8 mouse cellular contexts compared by ENCODE assay signal in genomic region chr3:51357624-51358023, GRCm38 (mm10). TPM values are rescaled to one million over a fixed set of nuclear protein-coding genes. Genes with fewer than 3 reads are reported as not detected.
DNase-seq lines count a peak whose midpoint lies in the region; ATAC-seq lines count a peak whose summit lies in the region.

No protein-coding gene starts in this region.

- 13% methylated on average over 14 of the region's 14 CpGs for WGBS in lung, embryonic 15.5 days
- 5% methylated on average over 14 of the region's 14 CpGs for WGBS in forebrain, embryonic 10.5 days
- 15% methylated on average over 14 of the region's 14 CpGs for WGBS in stomach, embryonic 16.5 days

- intact Hi-C loops in gastrocnemius, postnatal 36 days (cut with DNase I): no loop called here

- H3K9ac ChIP-seq in lung, embryonic 15.5 days: no peak overlapping the region
- peak overlapping the region; percentile 57; the same call in 1 of the 2 replicates for H3K9ac ChIP-seq in stomach, embryonic 16.5 days (ENCODE audit: low read length)

- no peak overlapping the region for H3K27ac ChIP-seq in lung, embryonic 15.5 days
- no peak overlapping the region for H3K27ac ChIP-seq in forebrain, embryonic 10.5 days
- H3K27ac ChIP-seq in stomach, embryonic 16.5 days (ENCODE audit: low read length): no peak overlapping the region

- no peak for DNase-seq in lung, postnatal 36 days
- DNase-seq in forebrain, embryonic 10.5 days (ENCODE audit: extremely low spot score, low spot score): peak; percentile 46
- DNase-seq in liver: peak; percentile 60
- DNase-seq in adrenal gland, postnatal 14 days: no peak
- DNase-seq in gastrocnemius, postnatal 36 days: no peak

- peak overlapping the region; percentile 64 for H3K4me3 ChIP-seq in lung, embryonic 15.5 days
- H3K4me3 ChIP-seq in forebrain, embryonic 10.5 days: peak overlapping the region; percentile 71
- peak overlapping the region; percentile 59 for H3K4me3 ChIP-seq in stomach, embryonic 16.5 days (replicated peaks; ENCODE audit: low read length)

- H3K4me2 ChIP-seq in lung, embryonic 15.5 days: peak overlapping the region; percentile 94
- peak overlapping the region; percentile 60 for H3K4me2 ChIP-seq in stomach, embryonic 16.5 days (ENCODE audit: low read depth, low read length)

- H3K36me3 ChIP-seq in lung, embryonic 15.5 days: no peaks in the 10 kb centered on the region
- no peaks in the 10 kb centered on the region for H3K36me3 ChIP-seq in forebrain, embryonic 10.5 days (replicated peaks)
- no peaks in the 10 kb centered on the region for H3K36me3 ChIP-seq in stomach, embryonic 16.5 days (ENCODE audit: control insufficient read depth, insufficient read depth, low read length)

- H3K4me1 ChIP-seq in lung, embryonic 15.5 days: peaks cover 10% of the 10 kb centered on the region; the same call in 1 of the 2 replicates
- peaks cover 27% of the 10 kb centered on the region for H3K4me1 ChIP-seq in forebrain, embryonic 10.5 days
- peaks cover 9% of the 10 kb centered on the region for H3K4me1 ChIP-seq in stomach, embryonic 16.5 days (ENCODE audit: control insufficient read depth, insufficient read depth, low read length)

- no peak for ATAC-seq in lung, embryonic 15.5 days (ENCODE audit: borderline replicate concordance, extremely low read depth, low FRiP score, low TSS enrichment)
- ATAC-seq in stomach, embryonic 16.5 days (ENCODE audit: insufficient read depth, low FRiP score): no peak
- ATAC-seq in cerebellum, adult (ENCODE audit: insufficient number of reproducible peaks, low FRiP score, low TSS enrichment): no peak

- H3K27me3 ChIP-seq in lung, embryonic 15.5 days: no peaks in the 10 kb centered on the region
- H3K27me3 ChIP-seq in forebrain, embryonic 10.5 days (ENCODE audit: poor library complexity, severe bottlenecking): peaks cover 17% of the 10 kb centered on the region
- no peaks in the 10 kb centered on the region for H3K27me3 ChIP-seq in stomach, embryonic 16.5 days (ENCODE audit: control insufficient read depth, insufficient read depth, low read length)

- no peaks in the 10 kb centered on the region for H3K9me3 ChIP-seq in lung, embryonic 15.5 days
- H3K9me3 ChIP-seq in forebrain, embryonic 10.5 days: no peaks in the 10 kb centered on the region
- H3K9me3 ChIP-seq in stomach, embryonic 16.5 days (replicated peaks; ENCODE audit: control insufficient read depth, low read length): no peaks in the 10 kb centered on the region

RNA-seq across cellular contexts. Expression of gene Elf2, which starts 17.2 kb away (rescaled TPM):
- polyA plus RNA-seq in lung, embryonic 15.5 days (2015; fragmentation: Nextera tagmentation; extraction: Ambion mirVana): 69.9 and 73.4 TPM in 2 replicates
- polyA plus RNA-seq in forebrain, embryonic 10.5 days (2016; fragmentation: Nextera tagmentation; extraction: Ambion mirVana): 41.6 and 44.2 TPM in 2 replicates
- polyA plus RNA-seq in stomach, embryonic 16.5 days (2015; fragmentation: Nextera tagmentation; extraction: Ambion mirVana): 58.2 and 58.7 TPM in 2 replicates
- total RNA-seq in adrenal gland, postnatal 14 days (2021): 87.8 and 88.4 TPM in 2 replicates
- 10 to 100 TPM; 48.9 to 49.7 TPM for total RNA-seq in gastrocnemius, postnatal 36 days (2021)

RNA-seq across cellular contexts. Expression of gene Mgarp, which starts 38.9 kb away (rescaled TPM):
- 2.5 and 2.8 TPM in 2 replicates for polyA plus RNA-seq in lung, embryonic 15.5 days (2015; fragmentation: Nextera tagmentation; extraction: Ambion mirVana)
- 8.4 and 12.8 TPM in 2 replicates for polyA plus RNA-seq in forebrain, embryonic 10.5 days (2016; fragmentation: Nextera tagmentation; extraction: Ambion mirVana)
- 4.2 and 4.5 TPM in 2 replicates for polyA plus RNA-seq in stomach, embryonic 16.5 days (2015; fragmentation: Nextera tagmentation; extraction: Ambion mirVana)
- 308 and 324 TPM in 2 replicates for total RNA-seq in adrenal gland, postnatal 14 days (2021)
- total RNA-seq in gastrocnemius, postnatal 36 days (2021): under 1 TPM; 0.20 to 0.27 TPM

RNA-seq across cellular contexts. Expression of gene Ndufc1, which starts 51.2 kb away (rescaled TPM):
- polyA plus RNA-seq in lung, embryonic 15.5 days (2015; fragmentation: Nextera tagmentation; extraction: Ambion mirVana): 631 and 694 TPM in 2 replicates
- polyA plus RNA-seq in forebrain, embryonic 10.5 days (2016; fragmentation: Nextera tagmentation; extraction: Ambion mirVana): 642 and 667 TPM in 2 replicates
- polyA plus RNA-seq in stomach, embryonic 16.5 days (2015; fragmentation: Nextera tagmentation; extraction: Ambion mirVana): 640 and 740 TPM in 2 replicates
- 888 and 904 TPM in 2 replicates for total RNA-seq in adrenal gland, postnatal 14 days (2021)
- 1,000 to 10,000 TPM; 1,029 to 1,117 TPM for total RNA-seq in gastrocnemius, postnatal 36 days (2021)

RNA-seq across cellular contexts. Expression of gene Naa15, which starts 57.3 kb away (rescaled TPM):
- 45.5 and 46.3 TPM in 2 replicates for polyA plus RNA-seq in lung, embryonic 15.5 days (2015; fragmentation: Nextera tagmentation; extraction: Ambion mirVana)
- polyA plus RNA-seq in forebrain, embryonic 10.5 days (2016; fragmentation: Nextera tagmentation; extraction: Ambion mirVana): 68.3 and 68.6 TPM in 2 replicates
- polyA plus RNA-seq in stomach, embryonic 16.5 days (2015; fragmentation: Nextera tagmentation; extraction: Ambion mirVana): 25.3 and 28.9 TPM in 2 replicates
- 47.8 and 50.1 TPM in 2 replicates for total RNA-seq in adrenal gland, postnatal 14 days (2021)
- 10 to 100 TPM; 41.0 to 41.6 TPM for total RNA-seq in gastrocnemius, postnatal 36 days (2021)

Comparison
In these comparisons a context has a peak if more than half of its experiments do, and no peak if none do; other contexts are left out.
1. DNase-seq: peak in forebrain, embryonic 10.5 days (single experiment) and liver (single experiment); none in lung, postnatal 36 days (single experiment), adrenal gland, postnatal 14 days (single experiment) and gastrocnemius, postnatal 36 days (0 of 2).
2. Peak in every context shown above with its lines, with median percentiles within 50 percentile points of each other: H3K4me3 ChIP-seq.